Mouse (Mus musculus): Measurements from ENCODE around the gene Gsk3a.

- TF ChIP-seq CTCF (IDR thresholded peaks at IDR 0.05; ENCODE audit: low read depth, low read length), result no peak
- no peak for TF ChIP-seq POLR2A (IDR thresholded peaks at IDR 0.05; ENCODE audit: borderline replicate concordance, low read depth, low read length)
Observed at GRCm38 (mm10) chr7:25219756-25220456, 17.7 kb downstream of the Gsk3a start.
